In genomic region chr15:62470683-62471331, GRCm38 (mm10) we compare ENCODE assay signal across 20 mouse cellular contexts.
DNase-seq lines count a peak whose midpoint lies in the region; ATAC-seq lines count a peak whose summit lies in the region.
"Had no signal": no experiment of that assay in that cellular context is flagged by ENCODE, and none has a peak within 500 bp of the region (broad histone marks: within the 10 kb centered on the region; RNA-seq: fewer than 3 reads in every experiment).

No protein-coding gene starts in this region.

- no peaks in the 10 kb centered on the region for H3K36me3 ChIP-seq in forebrain, embryonic 10.5 days (replicated peaks)
- H3K36me3 ChIP-seq in forebrain, embryonic 13.5 days (ENCODE audit: poor library complexity, severe bottlenecking) = no peaks in the 10 kb centered on the region
- no peaks in the 10 kb centered on the region for H3K36me3 ChIP-seq in hindbrain, embryonic 12.5 days
- H3K36me3 ChIP-seq in midbrain, embryonic 16.5 days (ENCODE audit: control insufficient read depth, insufficient read depth, low read length) = no peaks in the 10 kb centered on the region
- H3K36me3 ChIP-seq: kidney, embryonic 15.5 days; liver, embryonic 12.5 days; stomach, embryonic 15.5 days had no signal

- WGBS in forebrain, embryonic 10.5 days = 31% methylated on average over 7 of the region's 7 CpGs
- WGBS in forebrain, embryonic 13.5 days = 23% methylated on average over 7 of the region's 7 CpGs
- WGBS in hindbrain, embryonic 12.5 days = 28% methylated on average over 7 of the region's 7 CpGs
- WGBS in midbrain, embryonic 16.5 days = 16% methylated on average over 7 of the region's 7 CpGs

- no peak overlapping the region; the same call in 1 of the 2 replicates for H3K27ac ChIP-seq in forebrain, embryonic 10.5 days
- H3K27ac ChIP-seq in forebrain, embryonic 13.5 days = no peak overlapping the region
- H3K27ac ChIP-seq in hindbrain, embryonic 12.5 days = no peak overlapping the region
- no peak overlapping the region for H3K27ac ChIP-seq in midbrain, embryonic 16.5 days (ENCODE audit: low read length)
- H3K27ac ChIP-seq: kidney, embryonic 15.5 days; liver, embryonic 12.5 days; stomach, embryonic 15.5 days had no signal

- H3K4me3 ChIP-seq in forebrain, embryonic 10.5 days = no peak overlapping the region
- H3K4me3 ChIP-seq in forebrain, embryonic 13.5 days = no peak overlapping the region
- no peak overlapping the region for H3K4me3 ChIP-seq in hindbrain, embryonic 12.5 days
- no peak overlapping the region for H3K4me3 ChIP-seq in midbrain, embryonic 16.5 days (ENCODE audit: low read depth, low read length)
- H3K4me3 ChIP-seq: erythroblast, embryonic 14.5 days; kidney, embryonic 15.5 days; liver, embryonic 12.5 days; stomach, embryonic 15.5 days had no signal

- no peak; the same call in 1 of the 2 replicates for ATAC-seq in forebrain, embryonic 13.5 days
- ATAC-seq in hindbrain, embryonic 12.5 days (ENCODE audit: low FRiP score) = peak; percentile 61
- peak; percentile 17; the same call in 1 of the 2 replicates for ATAC-seq in midbrain, embryonic 16.5 days
- ATAC-seq: liver, embryonic 12.5 days had no signal

- H3K9me3 ChIP-seq in forebrain, embryonic 10.5 days = no peaks in the 10 kb centered on the region
- no peaks in the 10 kb centered on the region for H3K9me3 ChIP-seq in forebrain, embryonic 13.5 days (replicated peaks)
- no peaks in the 10 kb centered on the region for H3K9me3 ChIP-seq in hindbrain, embryonic 12.5 days (replicated peaks)
- H3K9me3 ChIP-seq in midbrain, embryonic 16.5 days (replicated peaks; ENCODE audit: control insufficient read depth, low read length, poor library complexity, severe bottlenecking) = no peaks in the 10 kb centered on the region
- H3K9me3 ChIP-seq: kidney, embryonic 15.5 days; liver, embryonic 12.5 days; stomach, embryonic 15.5 days had no signal

- no peak overlapping the region for H3K4me2 ChIP-seq in forebrain, embryonic 13.5 days
- no peak overlapping the region for H3K4me2 ChIP-seq in hindbrain, embryonic 12.5 days (replicated peaks)
- H3K4me2 ChIP-seq in midbrain, embryonic 16.5 days (ENCODE audit: low read length) = no peak overlapping the region
- H3K4me2 ChIP-seq: heart, embryonic 11.5 days; kidney, embryonic 15.5 days; liver, embryonic 12.5 days; lung, embryonic 14.5 days; stomach, embryonic 15.5 days had no signal

- H3K4me1 ChIP-seq in forebrain, embryonic 10.5 days = peaks cover 12% of the 10 kb centered on the region
- H3K4me1 ChIP-seq in forebrain, embryonic 13.5 days = 0 out of 2 replicates have a peak, but pooled peaks cover 3% of the 10 kb centered on the region
- peaks cover 4% of the 10 kb centered on the region for H3K4me1 ChIP-seq in hindbrain, embryonic 12.5 days
- peaks cover 2% of the 10 kb centered on the region; the same call in 1 of the 2 replicates for H3K4me1 ChIP-seq in midbrain, embryonic 16.5 days (ENCODE audit: control insufficient read depth, insufficient read depth, low read length)
- H3K4me1 ChIP-seq: liver, embryonic 12.5 days; stomach, embryonic 15.5 days had no signal

- no peak overlapping the region for H3K9ac ChIP-seq in forebrain, embryonic 13.5 days
- H3K9ac ChIP-seq in hindbrain, embryonic 12.5 days = no peak overlapping the region
- no peak overlapping the region for H3K9ac ChIP-seq in midbrain, embryonic 16.5 days (ENCODE audit: low read depth, low read length)
- H3K9ac ChIP-seq: kidney, embryonic 15.5 days; liver, embryonic 12.5 days; lung, embryonic 14.5 days; stomach, embryonic 15.5 days had no signal

- peaks cover 28% of the 10 kb centered on the region for H3K27me3 ChIP-seq in forebrain, embryonic 10.5 days (ENCODE audit: poor library complexity, severe bottlenecking)
- no peaks in the 10 kb centered on the region for H3K27me3 ChIP-seq in forebrain, embryonic 13.5 days
- H3K27me3 ChIP-seq in hindbrain, embryonic 12.5 days = peaks cover 16% of the 10 kb centered on the region
- no peaks in the 10 kb centered on the region for H3K27me3 ChIP-seq in midbrain, embryonic 16.5 days (ENCODE audit: control insufficient read depth, insufficient read depth, low read depth, low read length)
- H3K27me3 ChIP-seq: kidney, embryonic 15.5 days; liver, embryonic 12.5 days; stomach, embryonic 15.5 days had no signal

- DNase-seq in forebrain, embryonic 10.5 days (ENCODE audit: extremely low spot score, low spot score) = peak; percentile 15
- DNase-seq in embryo, embryonic 10 days (ENCODE audit: low spot score) = peak; percentile 82
- no peak for DNase-seq in adrenal gland, postnatal 36 days
- no peak for DNase-seq in spleen, postnatal 36 days (ENCODE audit: low spot score in 2 of 2)
- no peak for DNase-seq in left cerebral cortex, adult 9 months (ENCODE audit: low spot score in 2 of 2)
- DNase-seq: adrenal gland, adult 2 months; cerebellum, adult 2 months; gastrocnemius, postnatal 25 days; heart, postnatal 14 days; lung, embryonic 14.5 days; lung, postnatal 4 days; spleen, adult 18-20 months had no signal

Comparison
In these comparisons a context has a peak if more than half of its experiments do, and no peak if none do; other contexts are left out.
1. DNase-seq: peak in forebrain, embryonic 10.5 days (single experiment) and embryo, embryonic 10 days (single experiment); none in adrenal gland, postnatal 36 days (0 of 2), spleen, postnatal 36 days (0 of 2) and left cerebral cortex, adult 9 months (0 of 2).